Mouse (Mus musculus): ENCODE data around the gene Nectin3.

DNA sequence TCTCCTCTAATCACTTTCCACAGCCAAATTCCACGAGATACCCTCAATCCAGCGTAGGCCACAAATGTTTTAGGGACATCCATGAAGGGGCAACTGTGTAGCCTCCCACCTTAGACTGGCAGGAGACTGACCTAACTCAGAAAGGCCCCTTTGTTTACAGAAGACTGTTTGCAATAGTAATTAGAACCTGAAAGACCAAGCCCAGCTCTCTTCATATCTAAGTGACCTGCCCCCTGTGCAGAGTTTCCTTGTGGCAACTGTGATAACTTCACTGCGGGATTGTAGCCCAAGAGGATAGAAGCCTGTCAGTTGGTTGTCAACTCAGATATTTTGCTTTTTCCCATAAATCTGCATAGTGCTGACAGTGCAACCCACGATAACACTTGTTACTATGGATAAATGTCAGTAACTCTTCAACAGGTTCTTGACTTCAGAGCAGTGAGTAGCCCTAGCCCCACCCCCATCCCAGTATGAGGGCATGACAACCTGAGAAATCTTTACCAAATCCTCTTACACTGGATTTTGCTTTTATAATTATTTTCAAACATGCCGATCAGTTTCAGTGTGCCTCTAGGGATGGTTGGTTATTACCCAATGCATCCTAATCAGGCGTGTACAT lies 108.8 kb downstream of the Nectin3 start:
- TF ChIP-seq POLR2A (IDR thresholded peaks at IDR 0.05; ENCODE audit: insufficient read depth, low read depth, low read length) (no peak), CTCF (IDR thresholded peaks at IDR 0.05) (no peak), EP300 (IDR thresholded peaks at IDR 0.05; ENCODE audit: insufficient read depth, low read depth, low read length) (no peak)
